Mouse (Mus musculus) CH12.LX (cell line): Measurements from ENCODE around the gene Parvg. TPM values are rescaled to one million over a fixed set of nuclear protein-coding genes. Genes with fewer than 3 reads are reported as not detected.

Experiments
- DNase-seq: peaks from one replicate; pipeline ENCODE4 v3.0.0-alpha.2; 2013; ENCODE audit errors: extremely low read depth
- H3K27ac ChIP-seq: 2 replicates; pipeline ENCODE4 v1.5.1; 2012; ENCODE audit warnings: low read depth, mild to moderate bottlenecking, control low read depth, moderate library complexity; ENCODE audit not compliant: insufficient read depth
- H3K27me3 ChIP-seq: replicated peaks from 2 replicates; pipeline ENCODE3; 2012; ENCODE audit warnings: inconsistent platforms
- H3K36me3 ChIP-seq, 2 experiments: replicated peaks in 1 of 2; 2 replicates each; pipeline versions ENCODE3 to v1.6.1; 2012; ENCODE audit warnings: inconsistent platforms in 1 of 2, low read length in 1 of 2, mild to moderate bottlenecking in 1 of 2, mixed read lengths in 1 of 2, moderate library complexity in 1 of 2; ENCODE audit not compliant: control insufficient read depth in 1 of 2, insufficient read depth in 1 of 2
- H3K4me1 ChIP-seq, 2 experiments: 2 replicates each; pipeline ENCODE4 v1.6.1; 2012; ENCODE audit warnings: inconsistent platforms in 1 of 2, moderate library complexity in 1 of 2; ENCODE audit not compliant: insufficient read depth in 2 of 2, control insufficient read depth in 1 of 2
- H3K4me2 ChIP-seq: 2 replicates; pipeline ENCODE4 v1.6.1; 2012; ENCODE audit warnings: low read depth, mild to moderate bottlenecking, control low read depth; ENCODE audit not compliant: poor library complexity, insufficient read depth, severe bottlenecking
- H3K4me3 ChIP-seq, 3 experiments: fragments of 150-350 bp in 1 of 3; sonication (generic) in 1 of 3; replicated peaks in 1 of 3; 2 replicates each; pipeline versions ENCODE3 to v1.5.1; 2011 to 2012; ENCODE audit warnings: low read depth in 2 of 3, low read length in 2 of 3, mild to moderate bottlenecking in 2 of 3, moderate library complexity in 2 of 3, control low read depth in 1 of 3, improper control_type of control experiment in 1 of 3, inconsistent platforms in 1 of 3, mixed read lengths in 1 of 3; ENCODE audit not compliant: poor library complexity in 1 of 3
- H3K79me2 ChIP-seq: replicated peaks from 2 replicates; pipeline ENCODE4 v1.6.1; 2012; ENCODE audit warnings: mild to moderate bottlenecking, moderate library complexity; ENCODE audit not compliant: control insufficient read depth, poor library complexity, insufficient read depth, severe bottlenecking; ENCODE audit errors: extremely low read depth
- H3K9ac ChIP-seq: 2 replicates; pipeline ENCODE4 v1.6.1; 2012; ENCODE audit warnings: low read depth, mild to moderate bottlenecking, control low read depth, moderate library complexity; ENCODE audit not compliant: insufficient read depth
- H3K9me3 ChIP-seq: replicated peaks from 2 replicates; pipeline ENCODE3; 2012; ENCODE audit warnings: low read length, inconsistent platforms, mixed read lengths
- CHD1 ChIP-seq: IDR thresholded peaks from 2 replicates; pipeline ENCODE4 v1.6.1; 2012; ENCODE audit warnings: low read depth, low read length, improper control_type of control experiment, inconsistent platforms
- CHD2 ChIP-seq: IDR thresholded peaks from 2 replicates; pipeline ENCODE4 v1.6.1; 2011; ENCODE audit warnings: low read length, improper control_type of control experiment
- ELF1 ChIP-seq: IDR thresholded peaks from 2 replicates; pipeline ENCODE4 v1.6.1; 2014; ENCODE audit warnings: low read depth, mild to moderate bottlenecking, inconsistent platforms, low read length, improper control_type of control experiment
- EP300 ChIP-seq: IDR thresholded peaks from 2 replicates; pipeline ENCODE4 v1.6.1; 2011; ENCODE audit warnings: low read length, improper control_type of control experiment
- ETS1 ChIP-seq: conservative IDR thresholded peaks from 2 replicates; pipeline ENCODE4 v1.6.1; 2012; ENCODE audit warnings: low read depth, mild to moderate bottlenecking, inconsistent platforms, low read length, improper control_type of control experiment, moderate library complexity
- HCFC1 ChIP-seq: IDR thresholded peaks from 2 replicates; pipeline ENCODE4 v1.6.1; 2012; ENCODE audit warnings: low read depth, mild to moderate bottlenecking, inconsistent platforms, low read length, improper control_type of control experiment
- JUN ChIP-seq: IDR thresholded peaks from 2 replicates; pipeline ENCODE4 v1.6.1; 2011; ENCODE audit warnings: low read depth, mild to moderate bottlenecking, low read length, improper control_type of control experiment, moderate library complexity; ENCODE audit not compliant: insufficient read depth
- JUND ChIP-seq: conservative IDR thresholded peaks from 2 replicates; pipeline ENCODE4 v1.6.1; 2011; ENCODE audit warnings: low read depth, low read length, improper control_type of control experiment
- MAZ ChIP-seq: IDR thresholded peaks from 2 replicates; pipeline ENCODE4 v1.6.1; 2012; ENCODE audit warnings: low read depth, mild to moderate bottlenecking, inconsistent platforms, low read length, improper control_type of control experiment, moderate library complexity
- MEF2A ChIP-seq: IDR thresholded peaks from 2 replicates; pipeline ENCODE4 v1.6.1; 2014; ENCODE audit warnings: low read depth, mild to moderate bottlenecking, inconsistent platforms, low read length, improper control_type of control experiment, borderline replicate concordance
- MXI1 ChIP-seq: IDR thresholded peaks from 2 replicates; pipeline ENCODE4 v1.6.1; 2011; ENCODE audit warnings: mild to moderate bottlenecking, low read depth, low read length, improper control_type of control experiment
- MYC ChIP-seq: IDR thresholded peaks from 2 replicates; pipeline ENCODE4 v1.6.1; 2011; ENCODE audit warnings: low read depth, mild to moderate bottlenecking, improper control_type of control experiment, low read length
- NELFE ChIP-seq: IDR thresholded peaks from 2 replicates; pipeline ENCODE4 v1.6.1; 2011; ENCODE audit warnings: low read depth, low read length, improper control_type of control experiment
- POLR2A ChIP-seq: IDR thresholded peaks from 2 replicates; pipeline ENCODE4 v1.6.1; 2011; ENCODE audit warnings: low read depth, mild to moderate bottlenecking, improper control_type of control experiment, low read length
- POLR2AphosphoS2 ChIP-seq: IDR thresholded peaks from 2 replicates; pipeline ENCODE4 v1.6.1; 2011; ENCODE audit warnings: low read depth, low read length, improper control_type of control experiment
- RCOR1 ChIP-seq: conservative IDR thresholded peaks from 2 replicates; pipeline ENCODE4 v1.6.1; 2012; ENCODE audit warnings: low read depth, mild to moderate bottlenecking, inconsistent platforms, low read length, improper control_type of control experiment
- TBP ChIP-seq: conservative IDR thresholded peaks from 2 replicates; pipeline ENCODE4 v1.6.1; 2011; ENCODE audit warnings: low read depth, low read length, improper control_type of control experiment
- UBTF ChIP-seq: IDR thresholded peaks from 2 replicates; pipeline ENCODE4 v1.6.1; 2012; ENCODE audit warnings: low read depth, mild to moderate bottlenecking, inconsistent platforms, low read length, improper control_type of control experiment, moderate library complexity
- USF1 ChIP-seq: IDR thresholded peaks from 2 replicates; pipeline ENCODE4 v1.6.1; 2014; ENCODE audit warnings: low read depth, mild to moderate bottlenecking, inconsistent platforms, low read length, improper control_type of control experiment
- ZC3H11A ChIP-seq: IDR thresholded peaks from 2 replicates; pipeline ENCODE4 v1.6.1; 2012; ENCODE audit warnings: low read depth, mild to moderate bottlenecking, inconsistent platforms, low read length, improper control_type of control experiment
- ZNF384 ChIP-seq: IDR thresholded peaks from 2 replicates; pipeline ENCODE4 v1.6.1; 2012; ENCODE audit warnings: low read depth, low read length, improper control_type of control experiment, inconsistent platforms
- dilution Hi-C: fragments of 300-500 bp; cut with MboI; formaldehyde crosslinking; loops from 2 replicates; pipeline ENCODE4 v1.14.3; 2020; ENCODE audit warnings: low sequenced_read_pairs; ENCODE audit not compliant: extremely low pct_unique_long_range_greater_than_20kb, extremely low pct_ligation_motif_present
- in situ Hi-C: fragments of 300-500 bp; cut with MboI; formaldehyde crosslinking; loops from 3 replicates; pipeline ENCODE4 v1.14.3; 2019; ENCODE audit warnings: low sequenced_read_pairs, low pct_ligation_motif_present, low pct_unique_long_range_greater_than_20kb, mixed read lengths
- polyA plus RNA-seq: library from polyadenylated mRNA; unstranded; fragments of >175 nt; gene quantifications from 2 replicates; pipeline ENCODE4 v1.2.1, GENCODE M21; 2012; ENCODE audit warnings: low read depth; ENCODE audit not compliant: insufficient read length
- total RNA-seq, 2 experiments: library from RNA; depleted of rRNA; stranded (reverse); fragments of 300-350 nt in 1 of 2; fragments of >200 nt in 1 of 2; gene quantifications; 2 replicates each; pipeline ENCODE4 v1.2.3; 2012 to 2014

The Parvg gene
- total and polyA plus RNA-seq, 3 experiments, result 93.7 to 140 (median 98.3) TPM

DNA sequence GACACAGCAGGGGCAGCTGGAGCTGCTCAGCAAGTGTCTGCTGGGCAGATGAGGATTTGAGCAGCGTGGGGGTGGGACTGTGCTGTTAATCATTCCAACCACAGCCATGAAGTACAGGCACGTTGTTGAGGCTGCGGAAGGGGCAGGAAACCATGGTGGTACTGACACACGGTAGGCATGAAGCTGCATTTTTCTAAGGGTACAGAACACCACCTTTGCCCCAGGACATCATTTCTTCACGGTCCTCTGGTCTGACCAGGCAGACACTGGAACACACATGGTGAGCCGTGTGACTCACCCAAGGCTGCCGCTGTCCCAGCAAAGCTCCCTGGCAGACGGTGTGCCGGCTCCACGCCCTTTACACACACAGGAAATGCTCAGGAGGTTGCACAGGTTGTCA, 56.4 kb downstream of the Parvg start:
- H3K79me2 ChIP-seq, result no peaks in the 10 kb centered on the region
- DNase-seq, result no peak
- no peak for TF ChIP-seq ZNF384
- in situ Hi-C loops, result no loop called here
- no peaks in the 10 kb centered on the region for H3K36me3 ChIP-seq
- peaks cover 7% of the 10 kb centered on the region for H3K9me3 ChIP-seq
- H3K27ac ChIP-seq, result no peak overlapping the region
- no peak overlapping the region for H3K4me2 ChIP-seq
- peaks cover 0 to 6% of the 10 kb centered on the region in 2 experiments; a peak in 3 of 4 replicates for H3K4me1 ChIP-seq
- peaks cover 85% of the 10 kb centered on the region for H3K27me3 ChIP-seq
- H3K9ac ChIP-seq, result no peak overlapping the region
- no peak overlapping the region for H3K4me3 ChIP-seq
- dilution Hi-C loops, result no loop called here

DNA sequence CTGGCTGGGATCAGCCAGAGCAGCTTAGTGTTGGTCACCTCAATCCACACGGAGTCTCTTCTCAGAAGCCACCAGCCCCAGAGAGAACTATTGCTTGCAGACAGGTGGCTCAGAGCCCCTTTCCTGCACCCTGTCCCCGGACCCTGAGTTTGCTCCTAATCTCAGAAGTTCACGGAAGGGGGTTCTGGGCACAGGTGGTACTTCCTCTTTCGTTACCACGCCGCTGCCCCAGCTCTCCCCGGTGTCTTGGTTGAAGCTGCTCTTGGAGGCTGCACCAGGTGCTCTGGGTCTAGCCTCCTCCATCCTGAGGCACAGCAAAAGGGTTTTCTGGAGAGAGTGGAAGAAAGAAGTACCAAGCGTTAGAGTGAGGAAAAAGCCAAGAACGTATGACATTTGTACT, 60.2 kb downstream of the Parvg start:
- Histone ChIP-seq H3K27me3 (peaks cover 68% of the 10 kb centered on the region), H3K36me3 (no peaks in the 10 kb centered on the region), H3K4me3 (no peak overlapping the region), H3K4me1 (peaks cover 0 to 6% of the 10 kb centered on the region in 2 experiments; a peak in 3 of 4 replicates), H3K4me2 (no peak overlapping the region), H3K79me2 (no peaks in the 10 kb centered on the region), H3K9ac (no peak overlapping the region), H3K27ac (no peak overlapping the region), H3K9me3 (peaks cover 15% of the 10 kb centered on the region)
- DNase-seq, result no peak
- dilution Hi-C loops (no loop called here), in situ Hi-C loops (no loop called here)
- TF ChIP-seq CHD1, result no peak
- no peak for TF ChIP-seq EP300
- TF ChIP-seq UBTF, result no peak
- TF ChIP-seq NELFE, result no peak
- TF ChIP-seq MEF2A, result no peak
- TF ChIP-seq POLR2A, result no peak
- TF ChIP-seq POLR2AphosphoS2, result no peak
- no peak for TF ChIP-seq MAZ

DNA sequence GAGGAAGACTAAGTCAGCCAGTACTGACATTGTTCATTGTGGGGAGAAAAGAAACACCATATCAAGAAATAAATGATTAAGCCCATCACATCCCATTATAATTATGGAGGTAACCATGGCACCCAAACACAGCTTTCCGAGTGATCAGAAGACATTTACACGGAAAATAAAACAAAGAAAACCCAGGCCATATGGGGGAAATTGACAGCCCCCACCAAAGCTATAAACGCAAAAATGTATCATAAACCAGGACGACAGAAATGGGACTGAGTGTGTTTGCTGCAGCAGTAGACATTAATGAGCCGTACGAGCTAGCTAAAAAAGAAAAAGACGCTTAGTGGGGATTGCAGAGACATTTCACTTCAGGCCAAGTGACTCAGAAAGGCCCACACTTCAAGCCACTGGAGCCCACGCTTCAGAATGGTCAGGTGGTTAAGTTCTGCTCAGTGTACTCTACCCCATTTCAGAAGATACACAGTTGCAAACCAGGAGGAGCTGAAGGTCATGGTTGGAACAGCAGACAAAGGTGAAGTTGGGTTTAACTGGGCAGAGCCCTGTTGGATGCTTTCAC, 62.3 kb downstream of the Parvg start:
- dilution Hi-C loops, result no loop called here
- no peaks in the 10 kb centered on the region for H3K79me2 ChIP-seq

More for the DNA sequence above, 62.3 kb downstream of the Parvg start:
- H3K9me3 ChIP-seq, result peaks cover 15% of the 10 kb centered on the region
- no peak overlapping the region for H3K27ac ChIP-seq
- peaks cover 56% of the 10 kb centered on the region for H3K27me3 ChIP-seq
- H3K36me3 ChIP-seq, result no peaks in the 10 kb centered on the region
- H3K4me2 ChIP-seq, result no peak overlapping the region
- DNase-seq, result no peak
- in situ Hi-C loops, result no loop called here
- TF ChIP-seq JUN, result no peak
- no peak for TF ChIP-seq USF1
- TF ChIP-seq JUND, result no peak
- TF ChIP-seq HCFC1, result no peak
- TF ChIP-seq MXI1, result no peak
- no peak for TF ChIP-seq MYC
- TF ChIP-seq MAZ, result no peak
- TF ChIP-seq ETS1, result no peak
- TF ChIP-seq ZC3H11A, result no peak
- TF ChIP-seq ELF1, result no peak
- TF ChIP-seq TBP, result no peak
- no peak for TF ChIP-seq RCOR1
- no peak for TF ChIP-seq CHD2
- TF ChIP-seq, all 38 proteins: peak for 0
- Histone ChIP-seq H3K4me1 (peaks cover 0 to 6% of the 10 kb centered on the region in 2 experiments; a peak in 3 of 4 replicates), H3K9ac (no peak overlapping the region), H3K4me3 (no peak overlapping the region)
